Mouse (Mus musculus): ENCODE results near the gene Gm9736. TPM values are rescaled to one million over a fixed set of nuclear protein-coding genes. Genes with fewer than 3 reads are reported as not detected.
"Not testable (repeated sequence)": the region's sequence is repeated elsewhere in the genome, so short reads cannot be mapped to it uniquely, and the experiment has no call there.

Gene Gm9736
- total RNA-seq, 2 experiments from 2014 or later = not detected

- ATAC-seq (ENCODE audit: poor library complexity, severe bottlenecking) = no peak
Observed at GRCm38 (mm10) chr10:77728280-77728679, 22.9 kb downstream of the Gm9736 start.

DNA sequence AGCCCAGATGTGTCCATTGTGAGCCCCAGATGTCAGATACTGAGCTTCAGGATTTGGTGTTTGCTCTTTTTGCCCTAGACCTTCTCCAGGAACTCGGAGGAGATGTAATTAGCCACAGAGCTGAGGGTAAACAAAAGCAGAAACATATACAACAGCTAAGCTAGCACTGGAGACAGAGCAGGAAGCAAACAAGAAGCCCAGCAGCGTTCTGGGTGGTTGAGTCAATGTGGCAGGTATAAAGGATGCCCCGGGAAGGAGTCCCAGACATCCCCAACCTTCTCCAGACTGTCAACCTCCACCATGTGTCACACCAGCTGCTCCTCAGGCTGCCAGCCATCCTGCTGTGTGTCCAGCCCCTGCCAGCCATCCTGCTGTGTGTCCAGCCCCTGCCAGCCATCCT, 25.0 kb downstream of the Gm9736 start, which contains the start of gene Gm10100:
Gene Gm10100, plus strand, starts transcription at position 301 of the 400 bp plus-strand sequence.
- ATAC-seq (ENCODE audit: poor library complexity, severe bottlenecking) = no peak

GRCm38 (mm10) chr10:77724855-77725254, 26.3 kb downstream of the Gm9736 start:
- no peak for ATAC-seq (ENCODE audit: poor library complexity, severe bottlenecking)

DNA sequence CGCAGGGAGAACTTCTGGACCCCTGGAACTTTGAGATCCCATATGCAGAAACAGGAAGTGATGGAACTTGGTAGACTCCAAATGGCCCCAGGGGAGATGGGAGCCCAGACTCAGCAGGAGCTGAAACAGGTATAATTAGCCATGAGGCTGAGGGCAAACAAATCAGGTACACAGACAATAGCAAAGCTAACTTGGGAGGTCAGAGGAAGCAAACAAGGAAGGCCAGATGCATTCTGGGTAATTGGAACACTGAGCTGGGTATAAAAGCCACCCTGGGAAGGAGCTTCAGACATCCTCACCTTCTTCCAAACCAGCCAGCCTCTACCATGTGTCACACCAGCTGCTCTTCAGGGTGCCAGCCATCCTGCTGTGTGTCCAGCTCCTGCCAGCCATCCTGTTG, 30.9 kb downstream of the Gm9736 start, which contains the start of gene Krtap12-1:
Gene Krtap12-1, plus strand, starts transcription at position 301 of the 400 bp plus-strand sequence.
- ATAC-seq (ENCODE audit: poor library complexity, severe bottlenecking) = not testable (repeated sequence)

DNA sequence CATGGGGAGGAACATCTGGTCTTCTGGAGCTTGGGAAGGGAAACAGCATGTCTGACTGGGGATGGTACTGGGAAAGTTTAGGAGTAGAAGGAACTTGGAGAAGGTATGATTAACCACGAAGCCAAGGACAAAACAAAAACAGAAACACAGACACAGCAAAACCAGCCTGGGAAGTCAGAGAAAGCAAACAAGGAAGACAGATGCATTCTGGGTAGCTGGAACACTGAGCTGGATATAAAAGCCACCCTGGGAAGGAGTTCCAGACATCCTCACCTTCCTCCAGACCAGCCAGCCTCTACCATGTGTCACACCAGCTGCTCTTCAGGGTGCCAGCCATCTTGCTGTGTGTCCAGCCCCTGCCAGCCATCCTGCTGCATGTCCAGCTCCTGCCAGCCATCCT, 35.6 kb downstream of the Gm9736 start, which contains the start of gene Gm10142:
Gene Gm10142, plus strand, starts transcription at position 301 of the 400 bp plus-strand sequence.
- ATAC-seq (ENCODE audit: poor library complexity, severe bottlenecking) = no peak

DNA sequence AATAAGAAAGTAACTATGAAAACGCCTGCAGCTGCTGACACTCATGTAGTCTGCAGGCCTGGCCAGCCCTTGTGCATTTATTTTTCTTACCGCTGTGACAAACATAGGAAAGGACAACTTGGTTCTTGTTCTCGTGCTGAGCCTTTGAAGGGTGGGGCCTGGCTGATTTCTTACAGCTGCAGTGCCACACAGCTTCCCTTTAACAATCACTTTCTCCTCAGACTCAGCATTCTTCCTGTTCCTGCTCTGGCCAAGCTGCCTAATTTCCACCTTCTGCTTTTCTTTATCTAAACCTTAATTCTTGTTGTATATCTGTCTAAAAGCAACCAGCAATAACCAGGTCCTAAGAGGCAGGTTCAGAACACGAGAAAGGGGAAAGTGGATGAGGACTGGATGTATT, 37.4 kb downstream of the Gm9736 start:
- ATAC-seq (ENCODE audit: poor library complexity, severe bottlenecking) = peak; percentile 47; the same call in 1 of the 2 replicates

DNA sequence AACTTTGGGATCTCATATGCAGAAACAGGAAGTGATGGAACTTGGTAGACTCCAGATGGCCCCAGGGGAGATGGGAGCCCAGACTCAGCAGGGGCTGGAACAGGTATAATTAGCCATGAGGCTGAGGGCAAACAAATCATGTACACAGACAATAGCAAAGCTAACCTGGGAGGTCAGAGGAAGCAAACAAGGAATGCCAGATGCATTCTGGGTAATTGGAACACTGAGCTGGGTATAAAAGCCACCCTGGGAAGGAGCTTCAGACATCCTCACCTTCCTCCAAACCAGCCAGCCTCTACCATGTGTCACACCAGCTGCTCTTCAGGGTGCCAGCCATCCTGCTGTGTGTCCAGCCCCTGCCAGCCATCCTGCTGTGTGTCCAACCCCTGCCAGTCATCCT, 40.0 kb downstream of the Gm9736 start, which contains the start of gene Gm10024:
Gene Gm10024, plus strand, starts transcription at position 301 of the 400 bp plus-strand sequence.
- ATAC-seq (ENCODE audit: poor library complexity, severe bottlenecking) = not testable (repeated sequence)

GRCm38 (mm10) chr10:77709831-77710230, 41.3 kb downstream of the Gm9736 start:
- no peak for ATAC-seq (ENCODE audit: poor library complexity, severe bottlenecking)

GRCm38 (mm10) chr10:77706326-77706725, 44.8 kb downstream of the Gm9736 start, which contains the start of gene Gm10272:
TSS of gene Gm10272 (plus strand) at chr10:77706626.
- no peak for ATAC-seq (ENCODE audit: poor library complexity, severe bottlenecking)

Other genes with a start within 250 kb of the Gm9736 start
Only the 30 nearest of the 32 such genes appear.
- gene Itgb2, start 221.1 kb downstream of the Gm9736 start, total RNA-seq (2015) = 342 TPM in 2 replicates
- gene Itgb2, start 221.1 kb downstream of the Gm9736 start, total RNA-seq (2017) = 400 and 419 TPM in 2 replicates
- 82.8 and 97.8 TPM in 2 replicates for gene Pttg1ip, start 169.6 kb downstream of the Gm9736 start, total RNA-seq (2015)
- 50.0 and 54.8 TPM in 2 replicates for gene Pttg1ip, start 169.6 kb downstream of the Gm9736 start, total RNA-seq (2017)
- gene Sumo3, start 145.3 kb downstream of the Gm9736 start, total RNA-seq (2015) = 22.1 and 22.7 TPM in 2 replicates
- 118 and 137 TPM in 2 replicates for gene Sumo3, start 145.3 kb downstream of the Gm9736 start, total RNA-seq (2017)
- gene Gm49325, start 145.2 kb downstream of the Gm9736 start, total RNA-seq (2015) = not detected in 2 replicates
- not detected in 2 replicates for gene Gm49325, start 145.2 kb downstream of the Gm9736 start, total RNA-seq (2017)
- 15.3 and 18.1 TPM in 2 replicates for gene Ube2g2, start 129.1 kb downstream of the Gm9736 start, total RNA-seq (2015)
- gene Ube2g2, start 129.1 kb downstream of the Gm9736 start, total RNA-seq (2017) = 27.4 and 40.0 TPM in 2 replicates
- gene Tspear, start 64.8 kb downstream of the Gm9736 start, total RNA-seq (2015) = not detected in 2 replicates
- gene Tspear, start 64.8 kb downstream of the Gm9736 start, total RNA-seq (2017) = not detected in 2 replicates
- gene Gm19402, start 60.6 kb downstream of the Gm9736 start, total RNA-seq (2015) = not detected in 2 replicates
- not detected in 2 replicates for gene Gm19402, start 60.6 kb downstream of the Gm9736 start, total RNA-seq (2017)
- not detected in 2 replicates for gene Gm9508, start 54.1 kb downstream of the Gm9736 start, total RNA-seq (2015)
- not detected in 2 replicates for gene Gm9508, start 54.1 kb downstream of the Gm9736 start, total RNA-seq (2017)
- gene Gm10272, start 44.7 kb downstream of the Gm9736 start, total RNA-seq (2015) = not detected in 2 replicates
- not detected in 2 replicates for gene Gm10272, start 44.7 kb downstream of the Gm9736 start, total RNA-seq (2017)
- not detected in 2 replicates for gene Gm10024, start 39.9 kb downstream of the Gm9736 start, total RNA-seq (2015)
- gene Gm10024, start 39.9 kb downstream of the Gm9736 start, total RNA-seq (2017) = not detected in 2 replicates
- not detected in 2 replicates for gene Gm10142, start 35.5 kb downstream of the Gm9736 start, total RNA-seq (2015)
- not detected in 2 replicates for gene Gm10142, start 35.5 kb downstream of the Gm9736 start, total RNA-seq (2017)
- not detected in 2 replicates for gene Krtap12-1, start 30.8 kb downstream of the Gm9736 start, total RNA-seq (2015)
- not detected in 2 replicates for gene Krtap12-1, start 30.8 kb downstream of the Gm9736 start, total RNA-seq (2017)
- not detected in 2 replicates for gene Gm10100, start 24.9 kb downstream of the Gm9736 start, total RNA-seq (2015)
- gene Gm10100, start 24.9 kb downstream of the Gm9736 start, total RNA-seq (2017) = not detected in 2 replicates
- not detected in 2 replicates for gene Gm18596, start 8.7 kb downstream of the Gm9736 start, total RNA-seq (2015)
- gene Gm18596, start 8.7 kb downstream of the Gm9736 start, total RNA-seq (2017) = not detected in 2 replicates
- not detected in 2 replicates for gene Gm3233, start 8.3 kb upstream of the Gm9736 start, total RNA-seq (2015)
- not detected in 2 replicates for gene Gm3233, start 8.3 kb upstream of the Gm9736 start, total RNA-seq (2017)
- not detected in 2 replicates for gene Gm3238, start 20.0 kb upstream of the Gm9736 start, total RNA-seq (2015)
- not detected in 2 replicates for gene Gm3238, start 20.0 kb upstream of the Gm9736 start, total RNA-seq (2017)
- gene Gm7138, start 25.6 kb upstream of the Gm9736 start, total RNA-seq (2015) = not detected in 2 replicates
- gene Gm7138, start 25.6 kb upstream of the Gm9736 start, total RNA-seq (2017) = not detected in 2 replicates
- gene Gm3250, start 31.2 kb upstream of the Gm9736 start, total RNA-seq (2015) = not detected in 2 replicates
- not detected in 2 replicates for gene Gm3250, start 31.2 kb upstream of the Gm9736 start, total RNA-seq (2017)
- not detected in 2 replicates for gene Gm7137, start 36.8 kb upstream of the Gm9736 start, total RNA-seq (2015)
- not detected in 2 replicates for gene Gm7137, start 36.8 kb upstream of the Gm9736 start, total RNA-seq (2017)
- not detected in 2 replicates for gene Gm9639, start 43.7 kb upstream of the Gm9736 start, total RNA-seq (2015)
- gene Gm9639, start 43.7 kb upstream of the Gm9736 start, total RNA-seq (2017) = not detected in 2 replicates
- gene Gm19668, start 47.8 kb upstream of the Gm9736 start, total RNA-seq (2015) = not detected in 2 replicates
- gene Gm19668, start 47.8 kb upstream of the Gm9736 start, total RNA-seq (2017) = not detected in 2 replicates
- not detected in 2 replicates for gene Gm9507, start 60.5 kb upstream of the Gm9736 start, total RNA-seq (2015)
- not detected in 2 replicates for gene Gm9507, start 60.5 kb upstream of the Gm9736 start, total RNA-seq (2017)
- not detected in 2 replicates for gene Gm2696, start 63.3 kb upstream of the Gm9736 start, total RNA-seq (2015)
- not detected in 2 replicates for gene Gm2696, start 63.3 kb upstream of the Gm9736 start, total RNA-seq (2017)
- gene Krtap10-4, start 75.7 kb upstream of the Gm9736 start, total RNA-seq (2015) = not detected in 2 replicates
- gene Krtap10-4, start 75.7 kb upstream of the Gm9736 start, total RNA-seq (2017) = not detected in 2 replicates
- gene Krtap10-10, start 84.6 kb upstream of the Gm9736 start, total RNA-seq (2015) = not detected in 2 replicates
- gene Krtap10-10, start 84.6 kb upstream of the Gm9736 start, total RNA-seq (2017) = not detected in 2 replicates
- gene Gm36176, start 95.4 kb upstream of the Gm9736 start, total RNA-seq (2015) = not detected in 2 replicates
- gene Gm36176, start 95.4 kb upstream of the Gm9736 start, total RNA-seq (2017) = not detected in 2 replicates
- gene Gm10318, start 101.5 kb upstream of the Gm9736 start, total RNA-seq (2015) = not detected in 2 replicates
- gene Gm10318, start 101.5 kb upstream of the Gm9736 start, total RNA-seq (2017) = not detected in 2 replicates
- not detected in 2 replicates for gene Gm3285, start 110.6 kb upstream of the Gm9736 start, total RNA-seq (2015)
- gene Gm3285, start 110.6 kb upstream of the Gm9736 start, total RNA-seq (2017) = not detected in 2 replicates
- gene Lrrc3, start 151.2 kb upstream of the Gm9736 start, total RNA-seq (2015) = 0.07 TPM in 1 of 2 replicates, not detected in the other
- gene Lrrc3, start 151.2 kb upstream of the Gm9736 start, total RNA-seq (2017) = not detected in 2 replicates
- 15.2 and 20.7 TPM in 2 replicates for gene Trpm2, start 219.2 kb upstream of the Gm9736 start, total RNA-seq (2015)
- 33.5 and 35.8 TPM in 2 replicates for gene Trpm2, start 219.2 kb upstream of the Gm9736 start, total RNA-seq (2017)